Mouse (Mus musculus) liver, embryonic 14.5 days (tissue): ENCODE data around the gene Zfp644. TPM values are rescaled to one million over a fixed set of nuclear protein-coding genes. Genes with fewer than 3 reads are reported as not detected.

Experiments
- ATAC-seq: fragments of 200-750 bp; cut with Nextera tagmentation; 2 replicates; pipeline ENCODE4 v1.8.0; 2017; ENCODE audit warnings: moderate number of reproducible peaks, mild to moderate bottlenecking, moderate library complexity; ENCODE audit not compliant: insufficient read depth
- DNase-seq, 3 experiments: peaks; one replicate each; pipeline ENCODE4 v3.0.0-alpha.2; 2012 to 2013; ENCODE audit warnings: low read depth in 3 of 3, low spot score in 3 of 3
- H3K27ac ChIP-seq: fragments of 300-500 bp; sonication (generic); 2 replicates; pipeline ENCODE4 v1.5.1; 2014; ENCODE audit warnings: moderate library complexity, mild to moderate bottlenecking, control low read depth, inconsistent platforms
- H3K27me3 ChIP-seq: fragments of 300-500 bp; sonication (generic); 2 replicates; pipeline ENCODE4 v1.6.1; 2014; ENCODE audit warnings: mild to moderate bottlenecking, low read length, moderate library complexity; ENCODE audit not compliant: control insufficient read depth, insufficient read depth
- H3K36me3 ChIP-seq: fragments of 300-500 bp; sonication (generic); replicated peaks from 2 replicates; pipeline ENCODE4 v1.6.1; 2014; ENCODE audit warnings: low read depth; ENCODE audit not compliant: control insufficient read depth, insufficient read depth
- H3K4me1 ChIP-seq, 2 experiments: fragments of 200-500 bp in 1 of 2; fragments of 300-500 bp in 1 of 2; sonication (generic) in 1 of 2; replicated peaks; 2 replicates each; pipeline ENCODE4 v1.6.1; 2012 to 2014; ENCODE audit warnings: antibody characterized with exemption in 1 of 2, inconsistent platforms in 1 of 2, low read length in 1 of 2; ENCODE audit not compliant: control insufficient read depth in 2 of 2, insufficient read depth in 2 of 2
- H3K4me2 ChIP-seq: fragments of 300-500 bp; sonication (generic); 2 replicates; pipeline ENCODE4 v1.6.1; 2014; ENCODE audit warnings: low read depth, mild to moderate bottlenecking, control low read depth, moderate library complexity
- H3K4me3 ChIP-seq, 2 experiments: fragments of 200-500 bp in 1 of 2; fragments of 300-500 bp in 1 of 2; sonication (generic) in 1 of 2; 2 replicates each; pipeline ENCODE4 v1.5.1; 2012 to 2014; ENCODE audit warnings: low read depth in 2 of 2, low read length in 2 of 2, mild to moderate bottlenecking in 2 of 2, control low read depth in 1 of 2, inconsistent platforms in 1 of 2, moderate library complexity in 1 of 2; ENCODE audit not compliant: insufficient read depth in 1 of 2
- H3K9ac ChIP-seq: fragments of 300-500 bp; sonication (generic); replicated peaks from 2 replicates; pipeline ENCODE4 v1.6.1; 2014; ENCODE audit warnings: mild to moderate bottlenecking, control low read depth, moderate library complexity
- H3K9me3 ChIP-seq: fragments of 300-500 bp; sonication (generic); 2 replicates; pipeline ENCODE4 v1.6.1; 2016; ENCODE audit warnings: low read length, mixed read lengths; ENCODE audit not compliant: control insufficient read depth
- CTCF ChIP-seq: IDR thresholded peaks from 2 replicates; pipeline ENCODE4 v1.5.1; 2016; ENCODE audit warnings: antibody characterized with exemption, low read depth, control low read depth
- EP300 ChIP-seq: IDR thresholded peaks from 2 replicates; pipeline ENCODE4 v1.6.1; 2016; ENCODE audit warnings: antibody characterized with exemption, low read depth
- WGBS: fragments of 180-500 bp; shearing (Covaris S2); extraction: QIAGEN DNeasy Blood & Tissue Kit; methylation state at CpG from one replicate; pipeline ENCODE4 v1.1.7; 2014; ENCODE audit not compliant: insufficient replicate concordance; 5-methylcytosine and 5-hydroxymethylcytosine counted together
- polyA plus RNA-seq, 2 experiments: library from polyadenylated mRNA; depleted of rRNA in 1 of 2; stranded (reverse) in 1 of 2; unstranded in 1 of 2; fragments of >200 nt; fragmentation: Nextera tagmentation in 1 of 2; extraction: Ambion mirVana in 1 of 2; gene quantifications; 2 replicates each; pipeline versions ENCODE4 v1.2.1 to v1.2.3; 2012 to 2014

Zfp644 gene
- polyA plus RNA-seq, 2 experiments: 11.0 to 19.4 TPM

DNA sequence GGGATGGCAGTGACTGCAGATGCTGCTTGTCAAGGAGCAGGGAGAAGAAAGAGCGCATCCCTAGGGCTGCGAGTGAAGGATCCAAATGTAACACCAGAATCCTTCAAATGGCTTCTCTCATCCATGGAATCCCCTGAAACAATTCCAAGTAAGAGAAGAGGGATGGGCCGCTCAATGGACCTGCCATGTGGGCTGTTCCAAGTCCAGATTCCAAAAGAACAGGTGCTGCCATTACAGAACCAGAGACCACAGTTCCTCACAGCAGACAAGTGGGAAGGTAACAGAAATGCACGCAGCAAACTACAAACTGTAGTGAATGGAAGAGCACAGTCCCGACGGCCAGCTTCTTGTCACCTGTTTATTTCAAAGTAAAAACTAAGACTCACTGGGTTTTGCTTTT, 76.6 kb downstream of the Zfp644 start:
- no peak for TF ChIP-seq EP300
- TF ChIP-seq CTCF: no peak

DNA sequence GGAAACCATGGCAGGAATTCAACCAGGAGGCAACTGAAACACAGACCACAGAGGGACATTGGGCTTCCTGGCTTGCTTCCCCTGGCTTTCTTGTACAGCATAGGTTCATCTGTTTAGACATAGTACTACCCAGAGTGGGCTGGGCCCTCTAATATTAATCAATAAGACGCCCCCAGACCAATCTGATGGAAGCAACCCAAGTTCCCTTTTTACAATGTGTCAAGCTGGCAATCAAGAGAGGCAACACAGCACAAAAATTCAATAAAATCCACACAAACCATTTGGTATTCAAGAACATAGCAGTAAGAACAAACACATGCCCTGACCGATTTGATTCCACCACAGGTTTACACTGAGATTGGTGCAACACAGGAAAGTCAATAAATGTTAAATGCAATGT, 82.1 kb downstream of the Zfp644 start:
- no peak overlapping the region for H3K27ac ChIP-seq
- H3K9me3 ChIP-seq: no peaks in the 10 kb centered on the region
- WGBS: 62% methylated on average over 2 of the region's 2 CpGs

More for the DNA sequence above, 76.6 kb downstream of the Zfp644 start:
- ATAC-seq (no peak), DNase-seq (no peak)
- H3K27ac ChIP-seq: no peak overlapping the region
- H3K9me3 ChIP-seq: no peaks in the 10 kb centered on the region
- H3K36me3 ChIP-seq: peaks cover 17% of the 10 kb centered on the region
- no peak overlapping the region for H3K4me3 ChIP-seq
- 89% methylated on average over 6 of the region's 6 CpGs for WGBS
- H3K4me1 ChIP-seq: no peaks in the 10 kb centered on the region
- H3K9ac ChIP-seq: no peak overlapping the region
- H3K4me2 ChIP-seq: no peak overlapping the region
- H3K27me3 ChIP-seq: no peaks in the 10 kb centered on the region

DNA sequence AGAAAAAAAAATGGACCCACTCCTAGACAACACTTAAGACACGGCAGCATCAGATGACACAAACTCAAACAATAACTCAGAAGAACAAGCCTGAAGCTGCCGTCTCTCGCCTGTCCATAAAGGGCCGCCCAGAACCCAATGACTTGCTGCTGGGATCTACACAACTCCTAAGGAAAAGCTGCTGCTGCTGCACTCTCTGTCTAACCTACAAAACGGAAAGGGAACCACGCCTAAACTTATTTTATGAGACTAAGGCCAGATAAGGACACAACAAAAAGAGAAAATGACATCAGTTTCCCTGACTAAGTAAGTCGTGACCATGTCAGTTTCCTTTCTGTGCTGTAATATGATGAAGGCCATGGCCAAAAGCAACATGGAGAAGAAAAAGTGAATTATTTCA, 82.5 kb downstream of the Zfp644 start:
- no peak for ATAC-seq
- Histone ChIP-seq H3K27ac (no peak overlapping the region), H3K4me1 (no peaks in the 10 kb centered on the region), H3K4me2 (no peak overlapping the region), H3K4me3 (no peak overlapping the region), H3K27me3 (no peaks in the 10 kb centered on the region), H3K9me3 (no peaks in the 10 kb centered on the region), H3K36me3 (peaks cover 8% of the 10 kb centered on the region; the same call in 1 of the 2 replicates), H3K9ac (no peak overlapping the region)
- WGBS: 61% methylated on average over 7 of the region's 7 CpGs
- DNase-seq: no peak
- no peak for TF ChIP-seq CTCF
- no peak for TF ChIP-seq EP300

More for the DNA sequence above, 82.1 kb downstream of the Zfp644 start:
- no peak overlapping the region for H3K4me3 ChIP-seq
- no peak for DNase-seq
- TF ChIP-seq EP300 (no peak), CTCF (no peak)
- H3K4me2 ChIP-seq: no peak overlapping the region
- no peaks in the 10 kb centered on the region for H3K4me1 ChIP-seq
- peaks cover 9% of the 10 kb centered on the region; the same call in 1 of the 2 replicates for H3K36me3 ChIP-seq
- no peak for ATAC-seq
- H3K27me3 ChIP-seq: no peaks in the 10 kb centered on the region
- no peak overlapping the region for H3K9ac ChIP-seq

DNA sequence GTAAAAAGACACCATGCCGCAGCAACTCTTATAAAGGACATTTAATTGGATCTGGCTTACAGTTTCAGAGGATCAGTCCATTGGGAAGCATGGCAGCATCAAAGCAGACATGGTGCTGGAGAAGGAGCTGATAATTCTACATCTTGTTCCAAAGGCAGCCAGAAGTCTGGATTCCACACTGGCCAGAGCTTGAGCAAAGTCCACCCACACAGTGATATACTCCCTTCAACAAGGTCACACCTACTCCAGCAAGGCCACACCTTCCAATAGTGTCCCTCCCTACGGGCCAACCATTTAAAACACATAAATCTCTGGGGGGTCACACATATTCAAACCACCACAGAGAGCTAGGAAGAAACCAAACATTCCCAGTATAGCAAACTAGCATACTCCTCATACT, 84.9 kb downstream of the Zfp644 start:
- Histone ChIP-seq H3K9me3 (no peaks in the 10 kb centered on the region), H3K36me3 (no peaks in the 10 kb centered on the region), H3K27ac (no peak overlapping the region), H3K4me1 (no peaks in the 10 kb centered on the region), H3K9ac (no peak overlapping the region), H3K4me3 (no peak overlapping the region), H3K27me3 (no peaks in the 10 kb centered on the region), H3K4me2 (no peak overlapping the region)
- DNase-seq (no peak), ATAC-seq (no peak)
- 81% methylated on average over 2 of the region's 2 CpGs for WGBS
- TF ChIP-seq CTCF (no peak), EP300 (no peak)

DNA sequence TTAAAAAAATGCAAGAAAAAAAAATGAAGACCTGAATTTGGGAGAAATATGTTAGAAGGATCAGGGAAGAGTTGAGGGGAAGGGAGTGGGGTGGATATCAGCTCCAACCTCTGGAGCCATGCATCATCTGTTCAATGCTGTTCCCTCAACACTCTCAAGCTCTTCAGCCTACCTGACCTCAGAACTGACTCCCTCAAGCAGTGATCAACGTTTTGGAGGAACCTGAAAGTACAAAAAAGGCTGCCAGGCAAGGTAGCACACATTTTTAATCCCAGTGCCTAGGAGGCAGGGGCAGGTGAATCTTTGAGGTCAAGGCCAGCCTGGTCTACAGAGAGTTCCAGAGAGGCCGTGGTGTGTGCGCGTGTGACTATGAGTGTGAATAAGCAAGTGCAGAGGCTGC, 88.3 kb downstream of the Zfp644 start, which contains the start of gene Gm17304:
Gm17304 (plus strand) TSS at position 301 of the 400 bp plus-strand sequence.
- Histone ChIP-seq H3K4me3 (no peak within 1 kb of the TSS), H3K4me1 (no peaks in the 10 kb centered on the region), H3K9me3 (no peaks in the 10 kb centered on the region), H3K27me3 (no peaks in the 10 kb centered on the region), H3K27ac (no peak within 1 kb of the TSS), H3K36me3 (no peaks in the 10 kb centered on the region), H3K4me2 (no peak within 1 kb of the TSS), H3K9ac (no peak within 1 kb of the TSS)
- TF ChIP-seq CTCF: no peak
- no peak for TF ChIP-seq EP300
- no peak for ATAC-seq
- no peak for DNase-seq
- WGBS: 86% methylated on average over 4 of the region's 4 CpGs
